In the genomic region with DNA sequence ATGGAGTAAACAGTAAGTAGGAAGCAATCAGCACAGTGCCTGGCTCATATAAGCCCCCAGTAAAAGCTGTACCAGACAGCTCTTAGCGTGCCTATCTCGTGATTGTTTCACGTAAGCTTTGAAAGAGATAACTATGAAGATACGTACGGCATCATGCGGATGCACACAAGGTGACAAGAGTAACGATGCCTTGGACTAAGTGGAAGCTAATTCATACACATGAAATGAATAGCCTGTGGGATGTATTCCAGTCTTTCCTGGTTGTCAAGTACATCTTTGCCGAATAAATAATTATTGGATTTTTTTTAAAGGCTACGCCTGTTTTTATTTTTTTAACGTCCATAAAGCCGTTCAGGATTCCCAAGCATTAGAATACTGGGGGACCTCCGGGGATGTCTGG, we compare ENCODE assay signal across 8 mouse cellular contexts. TPM values are rescaled to one million over a fixed set of nuclear protein-coding genes. Genes with fewer than 3 reads are reported as not detected.
DNase-seq lines count a peak whose midpoint lies in the region; ATAC-seq and TF ChIP-seq lines count a peak whose summit lies in the region.

No protein-coding gene starts in this region.

- H3K4me1 ChIP-seq in heart, embryonic 12.5 days (replicated peaks): peaks cover 14% of the 10 kb centered on the region; the same call in 1 of the 2 replicates
- peaks cover 0 to 3% of the 10 kb centered on the region in 2 experiments; a peak in 1 of 4 replicates for H3K4me1 ChIP-seq in ES-E14 (ENCODE audit: control insufficient read depth in 2 of 2, insufficient read depth in 2 of 2, low read length in 2 of 2, poor library complexity in 1 of 2)
- H3K4me1 ChIP-seq in hindbrain, embryonic 11.5 days (replicated peaks; ENCODE audit: control insufficient read depth, insufficient read depth, low read length): no peaks in the 10 kb centered on the region
- H3K4me1 ChIP-seq in liver, postnatal 0 days (ENCODE audit: insufficient read depth): no peaks in the 10 kb centered on the region

- H3K9me3 ChIP-seq in heart, embryonic 12.5 days (replicated peaks): peaks cover 13% of the 10 kb centered on the region; the same call in 1 of the 2 replicates
- H3K9me3 ChIP-seq in ES-E14 (ENCODE audit: control insufficient read depth, insufficient read depth, low read depth, low read length): no peaks in the 10 kb centered on the region
- H3K9me3 ChIP-seq in hindbrain, embryonic 11.5 days (ENCODE audit: control insufficient read depth, low read length): no peaks in the 10 kb centered on the region
- no peaks in the 10 kb centered on the region for H3K9me3 ChIP-seq in liver, postnatal 0 days (ENCODE audit: low read length)

- H3K27ac ChIP-seq in heart, embryonic 12.5 days (ENCODE audit: poor library complexity, severe bottlenecking): no peak overlapping the region
- H3K27ac ChIP-seq in ES-E14 (ENCODE audit: insufficient read depth, low read depth, low read length, poor library complexity, severe bottlenecking): no peak overlapping the region
- peak overlapping the region; percentile 25; the same call in 1 of the 2 replicates for H3K27ac ChIP-seq in hindbrain, embryonic 11.5 days (ENCODE audit: low read depth, low read length)
- H3K27ac ChIP-seq in liver, postnatal 0 days (ENCODE audit: low read depth): peak overlapping the region; percentile 40; the same call in 1 of the 2 replicates

- intact Hi-C loops in heart, postnatal 10 days (cut with DNase I): no loop called here

- no peak; the same call in 1 of the 2 replicates for ATAC-seq in heart, embryonic 12.5 days (ENCODE audit: insufficient number of reproducible peaks, low FRiP score)
- peak; percentile 38 for ATAC-seq in hindbrain, embryonic 11.5 days (ENCODE audit: low FRiP score)
- no peak for ATAC-seq in liver, postnatal 0 days
- ATAC-seq in frontal cortex, adult (ENCODE audit: low TSS enrichment): no peak

- no peak for TF ChIP-seq CTCF in liver, postnatal 0 days (IDR thresholded peaks at IDR 0.05; ENCODE audit: low read depth)

- 62% methylated on average over 12 of the region's 12 CpGs for WGBS in heart, embryonic 12.5 days
- 61% methylated on average over 12 of the region's 12 CpGs for WGBS in hindbrain, embryonic 11.5 days
- 57% methylated on average over 12 of the region's 12 CpGs for WGBS in liver, postnatal 0 days (ENCODE audit: insufficient replicate concordance)

- peak overlapping the region; percentile 47 for H3K4me2 ChIP-seq in heart, embryonic 12.5 days
- H3K4me2 ChIP-seq in hindbrain, embryonic 11.5 days (replicated peaks; ENCODE audit: low read depth, low read length): peak overlapping the region; percentile 9; the same call in 1 of the 2 replicates
- peak overlapping the region; percentile 60 for H3K4me2 ChIP-seq in liver, postnatal 0 days (ENCODE audit: low read depth, low read length)

- H3K36me3 ChIP-seq in heart, embryonic 12.5 days: peaks cover 95% of the 10 kb centered on the region
- H3K36me3 ChIP-seq in ES-E14 (ENCODE audit: control insufficient read depth, insufficient read depth, low read length, poor library complexity, severe bottlenecking): peaks cover 60% of the 10 kb centered on the region
- peaks cover 35% of the 10 kb centered on the region for H3K36me3 ChIP-seq in hindbrain, embryonic 11.5 days (ENCODE audit: control insufficient read depth, insufficient read depth, low read length)
- peaks cover 77% of the 10 kb centered on the region for H3K36me3 ChIP-seq in liver, postnatal 0 days (replicated peaks; ENCODE audit: insufficient read depth, low read length)

- TF ChIP-seq EP300 in liver, postnatal 0 days (IDR thresholded peaks at IDR 0.05; ENCODE audit: low read depth): no peak

- no peak overlapping the region for H3K9ac ChIP-seq in heart, embryonic 12.5 days
- H3K9ac ChIP-seq in ES-E14 (ENCODE audit: insufficient read depth, low read depth, low read length, poor library complexity, severe bottlenecking): peak overlapping the region; percentile 72
- peak overlapping the region; percentile 49; the same call in 1 of the 2 replicates for H3K9ac ChIP-seq in hindbrain, embryonic 11.5 days (ENCODE audit: low read depth, low read length)
- no peak overlapping the region; the same call in 1 of the 2 replicates for H3K9ac ChIP-seq in liver, postnatal 0 days (replicated peaks)

- no peak for DNase-seq in heart, postnatal 10 days
- DNase-seq in ES-E14 (ENCODE audit: low read depth, low spot score): no peak
- peak; percentile 17 for DNase-seq in hindbrain, embryonic 11.5 days (ENCODE audit: low spot score)
- DNase-seq in liver, postnatal 0 days: no peak
- no peak for DNase-seq in gastrocnemius, adult 18-20 months (ENCODE audit: low spot score)
- no peak for DNase-seq in thymus, postnatal 25 days

- peak overlapping the region; percentile 48 for H3K4me3 ChIP-seq in heart, embryonic 12.5 days
- H3K4me3 ChIP-seq in ES-E14 (ENCODE audit: insufficient read depth in 1 of 2, low read depth in 1 of 2, low read length in 2 of 2, poor library complexity in 1 of 2, severe bottlenecking in 1 of 2): peak overlapping the region; percentile 27 to 41
- H3K4me3 ChIP-seq in hindbrain, embryonic 11.5 days (ENCODE audit: low read depth, low read length): peak overlapping the region; percentile 12; the same call in 1 of the 2 replicates
- peak overlapping the region; percentile 53 for H3K4me3 ChIP-seq in liver, postnatal 0 days (ENCODE audit: low read depth, low read length)

- in situ Hi-C loops in ES-E14 (cut with MboI; ENCODE audit: low sequenced_read_pairs in 2 of 2, unreplicated experiment in 2 of 2): loop anchor here (5.0 to 10.0 kb wide), 2 partner anchors 146 to 148 kb away; partner anchors contain the start of gene Bcl2l1 (in 2 of the 2)

- H3K27me3 ChIP-seq in heart, embryonic 12.5 days (replicated peaks): no peaks in the 10 kb centered on the region
- no peaks in the 10 kb centered on the region for H3K27me3 ChIP-seq in hindbrain, embryonic 11.5 days (ENCODE audit: control insufficient read depth, insufficient read depth, low read length)
- no peaks in the 10 kb centered on the region for H3K27me3 ChIP-seq in liver, postnatal 0 days (ENCODE audit: insufficient read depth, low read length)

TF ChIP-seq in ES-E14, 5 proteins besides CTCF, POLR2A, EP300 and RAD21:
- no peak for TF ChIP-seq ZNF384 (IDR thresholded peaks at IDR 0.05; ENCODE audit: low read depth, low read length)
- no peak for TF ChIP-seq MAFK (IDR thresholded peaks at IDR 0.05; ENCODE audit: insufficient read depth, low read depth, low read length)
- TF ChIP-seq CHD2 (IDR thresholded peaks at IDR 0.05; ENCODE audit: low read depth, low read length): no peak
- no peak for TF ChIP-seq ZC3H11A (IDR thresholded peaks at IDR 0.05; ENCODE audit: borderline replicate concordance, low read depth, low read length)
- TF ChIP-seq HCFC1 (IDR thresholded peaks at IDR 0.05; ENCODE audit: borderline replicate concordance, insufficient read depth, low read length): no peak

RNA-seq across cellular contexts. Expression of gene Mcts2, which starts 0.4 kb away (rescaled TPM):
- 23.1 and 25.2 TPM in 2 replicates for polyA plus RNA-seq in heart, embryonic 12.5 days (2016; fragmentation: Nextera tagmentation; extraction: Ambion mirVana)
- 10 to 100 TPM; 17.8 to 19.1 TPM for total RNA-seq in heart, postnatal 10 days (2021)
- total RNA-seq in ES-E14 (2012; rRNA removed): 39.3 and 87.4 TPM in 2 replicates
- 43.9 and 48.5 TPM in 2 replicates for polyA plus RNA-seq in hindbrain, embryonic 11.5 days (2014; fragmentation: Nextera tagmentation; extraction: Ambion mirVana)
- 12.8 TPM in 2 replicates for polyA plus RNA-seq in liver, postnatal 0 days (2015; fragmentation: Nextera tagmentation; extraction: Ambion mirVana)
- 10 to 100 TPM; 11.3 to 12.7 TPM for total RNA-seq in gastrocnemius, adult 18-20 months (2021)

RNA-seq across cellular contexts. Expression of gene H13, which starts 17.1 kb away (rescaled TPM):
- polyA plus RNA-seq in heart, embryonic 12.5 days (2016; fragmentation: Nextera tagmentation; extraction: Ambion mirVana): 87.5 and 91.9 TPM in 2 replicates
- 10 to 100 TPM; 47.6 to 51.4 TPM for total RNA-seq in heart, postnatal 10 days (2021)
- 55.0 and 91.6 TPM in 2 replicates for total RNA-seq in ES-E14 (2012; rRNA removed)
- polyA plus RNA-seq in hindbrain, embryonic 11.5 days (2014; fragmentation: Nextera tagmentation; extraction: Ambion mirVana): 124 and 138 TPM in 2 replicates
- polyA plus RNA-seq in liver, postnatal 0 days (2015; fragmentation: Nextera tagmentation; extraction: Ambion mirVana): 61.0 and 63.8 TPM in 2 replicates
- 10 to 100 TPM; 29.5 to 30.8 TPM for total RNA-seq in gastrocnemius, adult 18-20 months (2021)

RNA-seq across cellular contexts. Expression of gene Id1, which starts 49.7 kb away (rescaled TPM):
- polyA plus RNA-seq in heart, embryonic 12.5 days (2016; fragmentation: Nextera tagmentation; extraction: Ambion mirVana): 87.7 and 90.9 TPM in 2 replicates
- 10 to 100 TPM; 72.9 to 84.2 TPM for total RNA-seq in heart, postnatal 10 days (2021)
- 74.5 and 122 TPM in 2 replicates for total RNA-seq in ES-E14 (2012; rRNA removed)
- 166 and 168 TPM in 2 replicates for polyA plus RNA-seq in hindbrain, embryonic 11.5 days (2014; fragmentation: Nextera tagmentation; extraction: Ambion mirVana)
- polyA plus RNA-seq in liver, postnatal 0 days (2015; fragmentation: Nextera tagmentation; extraction: Ambion mirVana): 39.7 and 40.4 TPM in 2 replicates
- total RNA-seq in gastrocnemius, adult 18-20 months (2021): 10 to 100 TPM; 16.0 to 28.5 TPM

RNA-seq across cellular contexts. Expression of gene Rem1, which starts 59.6 kb away (rescaled TPM):
- polyA plus RNA-seq in heart, embryonic 12.5 days (2016; fragmentation: Nextera tagmentation; extraction: Ambion mirVana): 9.5 and 10.1 TPM in 2 replicates
- total RNA-seq in heart, postnatal 10 days (2021): 10 to 100 TPM; 12.9 to 15.3 TPM
- total RNA-seq in ES-E14 (2012; rRNA removed): 0.16 and 0.18 TPM in 2 replicates
- polyA plus RNA-seq in hindbrain, embryonic 11.5 days (2014; fragmentation: Nextera tagmentation; extraction: Ambion mirVana): 0.29 and 0.62 TPM in 2 replicates
- polyA plus RNA-seq in liver, postnatal 0 days (2015; fragmentation: Nextera tagmentation; extraction: Ambion mirVana): 0.81 and 1.6 TPM in 2 replicates
- 1 to 10 TPM; 1.6 to 3.3 TPM for total RNA-seq in gastrocnemius, adult 18-20 months (2021)

Comparison
In these comparisons a context has a peak if more than half of its experiments do, and no peak if none do; other contexts are left out.
1. H3K27ac ChIP-seq: peak in hindbrain, embryonic 11.5 days (single experiment) and liver, postnatal 0 days (single experiment); none in heart, embryonic 12.5 days (single experiment) and ES-E14 (single experiment).
2. H3K4me2 ChIP-seq: peak in every context shown above with its lines; median percentile 60 in liver, postnatal 0 days; 47 in heart, embryonic 12.5 days; 9 in hindbrain, embryonic 11.5 days.
3. H3K9ac ChIP-seq: peak in ES-E14 (single experiment) and hindbrain, embryonic 11.5 days (single experiment); none in heart, embryonic 12.5 days (single experiment) and liver, postnatal 0 days (single experiment).
4. Peak in every context shown above with its lines, with median percentiles within 50 percentile points of each other: H3K4me3 ChIP-seq.